Mouse (Mus musculus) heart, postnatal 4 days (tissue): ENCODE results near the gene Med14. TPM values are rescaled to one million over a fixed set of nuclear protein-coding genes. Genes with fewer than 3 reads are reported as not detected.

ENCODE experiments used
- DNase-seq: peaks from one replicate; pipeline ENCODE4 v3.0.0; 2021
- total RNA-seq, 2 experiments: library from RNA; stranded (reverse); gene quantifications; 2 replicates each; pipeline ENCODE4 v1.2.3; 2021

The Med14 gene
- 10 to 100 TPM; 50.6 to 60.7 TPM for total RNA-seq

GRCm38 (mm10) chrX:12761626-12762333 is at the start of gene Med14:
Gene Med14, minus strand, starts transcription at chrX:12762073.
- DNase-seq = peak; percentile 90

- DNase-seq = no peak
Measured at GRCm38 (mm10) chrX:12800559-12800958, 38.7 kb upstream of the Med14 start.

GRCm38 (mm10) chrX:12794842-12795241 is 33.0 kb upstream of the Med14 start:
- peak; percentile 23 for DNase-seq

- DNase-seq = no peak
Measured at GRCm38 (mm10) chrX:12791674-12792340, 29.9 kb upstream of the Med14 start.

GRCm38 (mm10) chrX:12773236-12773635 is 11.4 kb upstream of the Med14 start:
- no peak for DNase-seq

GRCm38 (mm10) chrX:12771561-12771960 is 9.7 kb upstream of the Med14 start:
- DNase-seq = no peak

- DNase-seq = no peak
Measured at GRCm38 (mm10) chrX:12768571-12768970, 6.7 kb upstream of the Med14 start.

- DNase-seq = no peak
Measured at GRCm38 (mm10) chrX:12766846-12767564, 5.1 kb upstream of the Med14 start.

GRCm38 (mm10) chrX:12763127-12763834 is 1.4 kb upstream of the Med14 start:
- no peak for DNase-seq

GRCm38 (mm10) chrX:12762334-12763126 is 657 bp upstream of the Med14 start:
- DNase-seq = no peak

GRCm38 (mm10) chrX:12761259-12761625 is 631 bp downstream of the Med14 start:
- DNase-seq = no peak

- DNase-seq = no peak
Measured at GRCm38 (mm10) chrX:12760501-12760900, 1.4 kb downstream of the Med14 start.

- peak; percentile 10 for DNase-seq
Measured at GRCm38 (mm10) chrX:12759625-12760024, 2.2 kb downstream of the Med14 start.

- no peak for DNase-seq
Measured at GRCm38 (mm10) chrX:12747886-12748285, 14.0 kb downstream of the Med14 start.

- no peak for DNase-seq
Measured at GRCm38 (mm10) chrX:12746729-12747128, 15.1 kb downstream of the Med14 start.

GRCm38 (mm10) chrX:12740396-12740795 is 21.5 kb downstream of the Med14 start:
- DNase-seq = no peak

GRCm38 (mm10) chrX:12716036-12716435 is 45.8 kb downstream of the Med14 start:
- no peak for DNase-seq

- DNase-seq = no peak
Measured at GRCm38 (mm10) chrX:12713796-12714195, 48.1 kb downstream of the Med14 start.

- DNase-seq = no peak
Measured at GRCm38 (mm10) chrX:12686910-12687309, 75.0 kb downstream of the Med14 start.

GRCm38 (mm10) chrX:12686071-12686470 is 75.8 kb downstream of the Med14 start:
- DNase-seq = no peak

- peak; percentile 77 for DNase-seq
Measured at GRCm38 (mm10) chrX:12677396-12677795, 84.5 kb downstream of the Med14 start.
